Mouse (Mus musculus) forebrain, postnatal 0 days (tissue): Measurements from ENCODE around the gene Pold4. TPM values are rescaled to one million over a fixed set of nuclear protein-coding genes. Genes with fewer than 3 reads are reported as not detected.

Experiments used
- ATAC-seq: fragments of 200-750 bp; cut with Nextera tagmentation; 2 replicates; pipeline ENCODE4 v1.8.0; 2017; ENCODE audit warnings: mild to moderate bottlenecking, moderate library complexity
- DNase-seq: peaks from one replicate; pipeline ENCODE4 v3.0.0-alpha.2; 2015
- H3K27ac ChIP-seq: fragments of 300-500 bp; sonication (generic); 2 replicates; pipeline ENCODE4 v1.5.1; 2014; ENCODE audit warnings: low read depth, mild to moderate bottlenecking, antibody characterized with exemption, low read length, moderate library complexity, mixed read lengths
- H3K27me3 ChIP-seq: fragments of 300-500 bp; sonication (generic); 2 replicates; pipeline ENCODE4 v1.6.1; 2014; ENCODE audit warnings: mild to moderate bottlenecking, low read length, mixed read lengths; ENCODE audit not compliant: insufficient read depth
- H3K36me3 ChIP-seq: fragments of 300-500 bp; sonication (generic); 2 replicates; pipeline ENCODE4 v1.6.1; 2014; ENCODE audit warnings: mild to moderate bottlenecking, moderate library complexity; ENCODE audit not compliant: insufficient read depth
- H3K4me1 ChIP-seq: fragments of 300-500 bp; sonication (generic); 2 replicates; pipeline ENCODE4 v1.6.1; 2014; ENCODE audit warnings: antibody characterized with exemption; ENCODE audit not compliant: insufficient read depth
- H3K4me2 ChIP-seq: fragments of 300-500 bp; sonication (generic); 2 replicates; pipeline ENCODE4 v1.6.1; 2014; ENCODE audit warnings: low read depth, mild to moderate bottlenecking, moderate library complexity
- H3K4me3 ChIP-seq: fragments of 300-500 bp; sonication (generic); 2 replicates; pipeline ENCODE4 v1.5.1; 2014; ENCODE audit warnings: low read depth, low read length, mixed read lengths
- H3K9ac ChIP-seq: fragments of 300-500 bp; sonication (generic); 2 replicates; pipeline ENCODE4 v1.6.1; 2014; ENCODE audit warnings: mild to moderate bottlenecking
- H3K9me3 ChIP-seq: fragments of 300-500 bp; sonication (generic); 2 replicates; pipeline ENCODE4 v1.6.1; 2016; ENCODE audit warnings: low read length
- CTCF ChIP-seq: sonication (generic); IDR thresholded peaks from 2 replicates; pipeline ENCODE4 v1.5.1; 2016; ENCODE audit warnings: antibody characterized with exemption, control low read depth, low read depth
- WGBS: fragments of 180-500 bp; shearing (Covaris S2); extraction: QIAGEN DNeasy Blood & Tissue Kit; methylation state at CpG from one replicate; pipeline ENCODE4 v1.1.7; 2014; 5-methylcytosine and 5-hydroxymethylcytosine counted together
- polyA plus RNA-seq: library from polyadenylated mRNA; unstranded; fragments of >200 nt; fragmentation: Nextera tagmentation; extraction: Ambion mirVana; gene quantifications from 2 replicates; pipeline ENCODE4 v1.2.1, GENCODE M21; 2015
- total RNA-seq: library from RNA; depleted of rRNA; stranded (reverse); fragments of >200 nt; gene quantifications from 2 replicates; pipeline ENCODE4 v1.2.3, GENCODE M21; 2014

Pold4 gene
- total and polyA plus RNA-seq, 2 experiments from 2014 or later, result 21.2 to 21.8 TPM

DNA sequence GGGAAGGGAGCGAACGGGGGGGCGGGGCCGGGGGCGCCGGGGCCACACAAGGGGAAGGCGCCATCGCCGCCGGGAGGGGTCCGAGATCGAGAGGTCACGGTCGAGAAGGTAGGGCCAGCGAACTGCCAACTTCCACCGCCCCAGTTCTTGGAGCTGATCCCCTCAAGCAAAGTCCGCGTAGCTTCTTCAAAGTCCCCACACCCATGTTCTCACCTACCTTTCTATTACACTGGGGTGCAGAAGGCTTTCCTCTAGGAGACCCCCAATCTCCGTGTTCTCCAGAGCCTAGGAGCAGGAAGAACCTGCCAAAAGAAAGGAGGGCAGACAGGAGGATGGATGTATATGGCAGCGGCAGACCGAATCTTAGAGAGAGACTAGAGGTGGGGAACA is 16.3 kb upstream of the Pold4 start:
- TF ChIP-seq CTCF, result no peak
- Histone ChIP-seq H3K4me1 (no peaks in the 10 kb centered on the region; the same call in 1 of the 2 replicates), H3K9ac (peak overlapping the region; percentile 44; the same call in 1 of the 2 replicates), H3K27me3 (peaks cover 25% of the 10 kb centered on the region), H3K27ac (no peak overlapping the region), H3K4me2 (peak overlapping the region; percentile 90), H3K9me3 (no peaks in the 10 kb centered on the region), H3K4me3 (peak overlapping the region; percentile 48), H3K36me3 (no peaks in the 10 kb centered on the region)
- DNase-seq (no peak), ATAC-seq (no peak)
- WGBS, result 3% methylated on average over 19 of the region's 21 CpGs

DNA sequence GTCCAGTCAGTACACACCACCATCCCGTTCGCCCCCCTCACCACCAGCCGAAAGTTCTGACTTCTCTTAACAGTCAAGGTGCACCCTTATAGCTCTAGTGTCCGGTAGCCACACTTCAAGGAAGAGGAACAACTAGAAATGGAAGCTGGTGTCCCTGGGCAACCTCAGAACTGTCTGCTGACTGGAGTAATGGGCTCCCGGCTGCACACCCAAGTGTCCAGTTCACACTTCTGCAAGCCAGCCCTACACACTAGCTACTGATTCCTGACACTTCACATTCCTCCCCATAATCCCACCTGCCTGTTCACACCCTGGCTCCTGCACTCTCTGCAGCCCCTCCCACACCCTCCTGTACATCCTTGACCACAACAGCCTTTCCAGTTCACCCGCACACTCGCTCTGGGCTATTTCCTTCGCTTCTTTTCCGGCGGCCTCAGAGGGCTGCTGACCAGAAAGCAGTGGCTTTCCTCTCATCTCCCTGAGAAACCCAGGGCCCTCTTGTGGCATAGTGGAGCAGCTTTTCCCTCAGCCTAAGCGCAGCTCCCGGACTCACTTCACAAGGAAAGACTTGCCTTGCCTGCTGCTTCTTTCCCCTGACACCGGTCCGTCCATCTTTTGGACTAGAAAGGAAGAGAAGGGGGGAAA is 15.5 kb upstream of the Pold4 start:
- no peak overlapping the region for H3K4me3 ChIP-seq
- ATAC-seq (no peak; the same call in 1 of the 2 replicates), DNase-seq (peak; percentile 46)
- H3K27ac ChIP-seq, result no peak overlapping the region
- TF ChIP-seq CTCF, result peak; percentile 69
- H3K27me3 ChIP-seq, result peaks cover 25% of the 10 kb centered on the region
- H3K4me2 ChIP-seq, result no peak overlapping the region
- H3K36me3 ChIP-seq, result no peaks in the 10 kb centered on the region
- H3K4me1 ChIP-seq, result no peaks in the 10 kb centered on the region; the same call in 1 of the 2 replicates
- 23% methylated on average over 14 of the region's 14 CpGs for WGBS
- H3K9ac ChIP-seq, result no peak overlapping the region
- H3K9me3 ChIP-seq, result no peaks in the 10 kb centered on the region

DNA sequence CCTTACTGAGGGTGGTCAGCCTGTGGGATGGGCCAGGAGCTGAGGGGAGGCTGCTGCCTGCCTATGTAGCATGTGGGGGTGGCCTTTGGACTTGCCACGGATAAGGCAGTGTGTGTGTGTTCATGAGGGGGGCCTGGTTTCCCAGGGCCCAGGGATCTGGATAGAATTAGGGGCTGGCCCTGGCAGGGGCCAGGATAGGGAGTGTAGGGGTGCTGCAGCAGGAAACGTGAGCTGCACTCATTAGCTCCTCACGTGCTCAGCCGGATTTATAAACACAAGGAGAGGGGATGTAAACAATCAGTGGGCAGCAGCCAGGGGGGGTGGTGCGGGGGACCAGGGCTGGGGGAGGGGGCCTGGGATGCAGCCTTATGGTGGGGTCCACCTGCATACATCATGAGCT is 14.6 kb upstream of the Pold4 start:
- peaks cover 25% of the 10 kb centered on the region for H3K27me3 ChIP-seq
- DNase-seq (no peak), ATAC-seq (no peak)
- WGBS, result 10% methylated on average over 5 of the region's 5 CpGs
- TF ChIP-seq CTCF, result no peak
- no peaks in the 10 kb centered on the region for H3K36me3 ChIP-seq
- no peak overlapping the region for H3K4me3 ChIP-seq
- H3K9me3 ChIP-seq, result no peaks in the 10 kb centered on the region
- H3K27ac ChIP-seq, result no peak overlapping the region
- no peak overlapping the region for H3K9ac ChIP-seq
- H3K4me1 ChIP-seq, result no peaks in the 10 kb centered on the region; the same call in 1 of the 2 replicates
- H3K4me2 ChIP-seq, result no peak overlapping the region

DNA sequence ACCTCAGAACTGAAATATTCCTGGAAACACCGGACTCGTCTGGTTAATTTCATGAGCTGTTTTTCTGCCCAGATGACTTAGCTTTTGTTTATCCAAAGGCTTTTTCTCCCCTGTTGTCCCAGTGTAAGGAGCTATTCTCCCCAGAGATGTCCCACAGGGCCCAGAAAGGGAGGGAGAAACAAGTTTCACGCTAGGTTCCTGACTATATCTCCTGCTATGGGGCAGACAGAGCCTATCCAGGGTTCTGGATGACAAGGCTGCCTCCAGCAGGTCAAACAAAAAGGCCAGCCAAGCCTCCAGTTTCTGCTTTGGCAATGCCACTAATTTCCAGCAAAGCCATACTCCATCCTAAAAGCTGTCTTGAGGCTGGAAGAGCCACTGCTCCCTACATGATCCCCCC is 13.8 kb upstream of the Pold4 start:
- 38% methylated on average over 3 of the region's 3 CpGs for WGBS
- no peaks in the 10 kb centered on the region; the same call in 1 of the 2 replicates for H3K4me1 ChIP-seq
- TF ChIP-seq CTCF, result no peak
- H3K9ac ChIP-seq, result no peak overlapping the region
- no peak for ATAC-seq
- no peaks in the 10 kb centered on the region for H3K9me3 ChIP-seq
- no peak for DNase-seq
- H3K27me3 ChIP-seq, result peaks cover 25% of the 10 kb centered on the region
- no peak overlapping the region for H3K4me2 ChIP-seq
- no peak overlapping the region for H3K27ac ChIP-seq
- H3K4me3 ChIP-seq, result no peak overlapping the region
- H3K36me3 ChIP-seq, result no peaks in the 10 kb centered on the region

DNA sequence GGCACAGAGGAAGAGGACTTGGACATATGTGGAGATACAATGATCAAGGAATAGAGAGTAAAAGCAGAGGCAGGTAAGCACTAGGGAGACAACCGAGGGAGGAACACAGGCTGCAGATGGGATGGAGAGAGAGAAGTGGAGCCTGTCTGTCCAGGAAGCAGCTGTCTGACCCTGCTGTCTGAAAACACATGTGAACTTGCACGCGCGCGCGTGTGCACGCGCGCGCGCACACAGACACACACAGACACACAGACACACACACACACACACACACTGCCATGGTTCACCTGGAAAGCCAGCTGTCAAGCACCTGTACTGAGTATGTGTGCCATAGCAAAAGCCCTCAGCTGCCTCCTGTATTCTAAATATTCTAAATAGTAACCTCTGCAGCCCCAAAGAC is 13.4 kb upstream of the Pold4 start:
- DNase-seq (no peak), ATAC-seq (no peak)
- TF ChIP-seq CTCF, result no peak
- Histone ChIP-seq H3K9ac (no peak overlapping the region), H3K27me3 (peaks cover 25% of the 10 kb centered on the region), H3K4me1 (no peaks in the 10 kb centered on the region; the same call in 1 of the 2 replicates), H3K9me3 (no peaks in the 10 kb centered on the region), H3K4me3 (no peak overlapping the region), H3K4me2 (no peak overlapping the region), H3K27ac (no peak overlapping the region), H3K36me3 (no peaks in the 10 kb centered on the region)
- WGBS, result 92% methylated on average over 11 of the region's 11 CpGs

DNA sequence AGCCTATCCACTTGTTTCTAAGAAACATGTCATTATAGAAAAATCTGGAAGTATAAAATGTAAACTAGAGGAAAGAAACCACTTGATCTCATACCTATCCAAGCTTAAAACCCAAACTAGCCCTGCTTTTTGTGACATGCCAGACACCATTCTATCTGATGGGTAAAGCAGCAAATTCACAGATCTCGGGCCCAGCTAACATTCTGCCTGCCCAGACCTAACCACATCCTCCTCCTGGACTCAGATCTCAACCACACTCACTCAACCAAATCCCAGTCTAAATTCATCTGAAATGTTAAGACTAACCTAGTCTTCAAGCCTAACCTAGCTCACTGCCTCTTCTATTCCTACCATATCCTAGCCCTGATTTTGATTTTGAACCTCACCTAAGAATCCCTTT is 12.9 kb upstream of the Pold4 start:
- no peak overlapping the region for H3K27ac ChIP-seq
- H3K36me3 ChIP-seq, result no peaks in the 10 kb centered on the region
- no peak overlapping the region for H3K9ac ChIP-seq
- H3K4me1 ChIP-seq, result no peaks in the 10 kb centered on the region; the same call in 1 of the 2 replicates
- peaks cover 22% of the 10 kb centered on the region for H3K27me3 ChIP-seq
- TF ChIP-seq CTCF, result no peak
- H3K4me3 ChIP-seq, result no peak overlapping the region
- DNase-seq, result no peak
- H3K9me3 ChIP-seq, result no peaks in the 10 kb centered on the region
- 82% methylated on average over 1 of the region's 1 CpGs for WGBS
- no peak overlapping the region for H3K4me2 ChIP-seq
- ATAC-seq, result no peak

DNA sequence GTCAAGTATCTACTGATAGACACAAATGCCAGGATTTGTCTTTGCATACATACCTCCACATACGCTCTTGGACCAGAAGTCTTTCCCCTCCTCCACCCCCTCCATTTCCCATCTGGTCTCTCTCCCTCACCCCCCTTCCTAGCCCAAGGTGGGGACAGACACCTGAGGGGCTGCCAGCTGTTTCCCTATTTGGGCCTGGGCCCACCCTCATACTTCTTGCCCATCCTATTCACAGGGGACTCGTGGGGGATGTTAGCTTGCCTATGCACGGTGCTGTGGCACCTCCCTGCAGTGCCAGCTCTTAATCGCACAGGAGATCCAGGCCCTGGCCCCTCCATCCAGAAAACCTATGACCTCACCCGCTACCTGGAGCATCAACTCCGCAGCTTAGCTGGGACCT is 11.8 kb upstream of the Pold4 start:
- Histone ChIP-seq H3K36me3 (no peaks in the 10 kb centered on the region), H3K4me2 (no peak overlapping the region), H3K9ac (no peak overlapping the region), H3K4me3 (no peak overlapping the region), H3K27ac (no peak overlapping the region), H3K9me3 (no peaks in the 10 kb centered on the region), H3K4me1 (no peaks in the 10 kb centered on the region; the same call in 1 of the 2 replicates), H3K27me3 (peaks cover 20% of the 10 kb centered on the region)
- ATAC-seq, result no peak
- TF ChIP-seq CTCF, result no peak
- WGBS, result 67% methylated on average over 6 of the region's 6 CpGs
- no peak for DNase-seq
